Mouse (Mus musculus) heart, embryonic 16.5 days (tissue): Measurements from ENCODE around the gene Tab3. TPM values are rescaled to one million over a fixed set of nuclear protein-coding genes. Genes with fewer than 3 reads are reported as not detected.

Source experiments
- ATAC-seq: fragments of 200-750 bp; cut with Nextera tagmentation; replicated peaks from 2 replicates; pipeline ENCODE4 v1.8.0; 2017; ENCODE audit warnings: moderate number of reproducible peaks; ENCODE audit not compliant: insufficient read depth, low FRiP score; ENCODE audit errors: extremely low read depth
- H3K27ac ChIP-seq: fragments of 300-500 bp; sonication (generic); 2 replicates; pipeline ENCODE4 v1.5.1; 2014; ENCODE audit warnings: mild to moderate bottlenecking, low read length, control low read depth, moderate library complexity
- H3K27me3 ChIP-seq: fragments of 300-500 bp; sonication (generic); 2 replicates; pipeline ENCODE4 v1.6.1; 2014; ENCODE audit warnings: low read length, mixed read lengths; ENCODE audit not compliant: control insufficient read depth, insufficient read depth
- H3K36me3 ChIP-seq: fragments of 300-500 bp; sonication (generic); 2 replicates; pipeline ENCODE4 v1.6.1; 2014; ENCODE audit not compliant: control insufficient read depth, insufficient read depth
- H3K4me1 ChIP-seq: fragments of 300-500 bp; sonication (generic); 2 replicates; pipeline ENCODE4 v1.6.1; 2014; ENCODE audit warnings: low read length, mixed read lengths; ENCODE audit not compliant: control insufficient read depth, insufficient read depth
- H3K4me2 ChIP-seq: fragments of 300-500 bp; sonication (generic); 2 replicates; pipeline ENCODE4 v1.6.1; 2014; ENCODE audit warnings: low read depth, mild to moderate bottlenecking, control low read depth, low read length
- H3K4me3 ChIP-seq: fragments of 300-500 bp; sonication (generic); 2 replicates; pipeline ENCODE4 v1.5.1; 2014; ENCODE audit warnings: mild to moderate bottlenecking, control low read depth, low read length
- H3K9ac ChIP-seq: fragments of 300-500 bp; sonication (generic); 2 replicates; pipeline ENCODE4 v1.6.1; 2014; ENCODE audit warnings: low read length, control low read depth
- H3K9me3 ChIP-seq: fragments of 300-500 bp; sonication (generic); replicated peaks from 2 replicates; pipeline ENCODE4 v1.6.1; 2016; ENCODE audit warnings: low read length; ENCODE audit not compliant: control insufficient read depth
- WGBS: fragments of 180-500 bp; shearing (Covaris S2); extraction: QIAGEN DNeasy Blood & Tissue Kit; methylation state at CpG from one replicate; pipeline ENCODE4 v1.1.7; 2014; 5-methylcytosine and 5-hydroxymethylcytosine counted together
- microRNA-seq: library from miRNA; unstranded; fragments of <30 nt; microRNA quantifications from one replicate; pipeline ENCODE4, GENCODE M21; 2017
- polyA plus RNA-seq: library from polyadenylated mRNA; unstranded; fragments of >200 nt; fragmentation: Nextera tagmentation; extraction: Ambion mirVana; gene quantifications from 2 replicates; pipeline ENCODE4 v1.2.1, GENCODE M21; 2015

Tab3 gene
- polyA plus RNA-seq, 1 experiment from 2014 or later, result 3.2 TPM

- ATAC-seq, result no peak
- Histone ChIP-seq H3K4me2 (no peak overlapping the region), H3K9ac (no peak overlapping the region), H3K9me3 (no peaks in the 10 kb centered on the region), H3K4me3 (no peak overlapping the region), H3K4me1 (no peaks in the 10 kb centered on the region), H3K27me3 (no peaks in the 10 kb centered on the region), H3K36me3 (no peaks in the 10 kb centered on the region), H3K27ac (no peak overlapping the region)
Observed at GRCm38 (mm10) chrX:85585575-85585974, 11.8 kb downstream of the Tab3 start.

DNA sequence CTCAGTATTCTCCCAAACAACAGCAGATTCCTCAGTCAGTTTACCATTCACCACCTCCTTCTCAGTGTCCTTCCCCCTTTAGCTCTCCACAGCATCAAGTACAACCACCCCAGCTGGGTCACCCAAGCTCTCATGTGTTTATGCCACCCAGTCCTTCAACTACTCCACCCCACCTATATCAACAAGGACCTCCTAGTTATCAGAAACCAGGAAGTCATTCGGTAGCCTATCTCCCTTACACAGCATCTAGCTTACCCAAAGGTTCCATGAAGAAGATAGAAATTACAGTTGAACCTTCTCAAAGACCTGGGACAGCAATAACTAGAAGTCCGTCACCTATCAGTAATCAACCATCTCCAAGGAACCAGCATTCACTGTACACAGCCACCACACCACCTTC lies 40.9 kb downstream of the Tab3 start:
- H3K9me3 ChIP-seq, result no peaks in the 10 kb centered on the region
- 78% methylated on average over 2 of the region's 2 CpGs for WGBS
- H3K4me3 ChIP-seq, result no peak overlapping the region
- H3K9ac ChIP-seq, result no peak overlapping the region
- no peak overlapping the region for H3K4me2 ChIP-seq
- no peaks in the 10 kb centered on the region for H3K4me1 ChIP-seq
- H3K27me3 ChIP-seq, result no peaks in the 10 kb centered on the region
- ATAC-seq, result no peak
- H3K36me3 ChIP-seq, result no peaks in the 10 kb centered on the region; the same call in 1 of the 2 replicates
- no peak overlapping the region for H3K27ac ChIP-seq

GRCm38 (mm10) chrX:85646204-85646777 lies 72.5 kb downstream of the Tab3 start:
- H3K4me2 ChIP-seq, result no peak overlapping the region
- no peak overlapping the region for H3K4me3 ChIP-seq
- WGBS, result 29% methylated on average over 8 of the region's 8 CpGs
- H3K9ac ChIP-seq, result no peak overlapping the region
- H3K36me3 ChIP-seq, result no peaks in the 10 kb centered on the region
- no peak overlapping the region for H3K27ac ChIP-seq
- ATAC-seq, result no peak
- H3K9me3 ChIP-seq, result no peaks in the 10 kb centered on the region
- H3K4me1 ChIP-seq, result no peaks in the 10 kb centered on the region
- H3K27me3 ChIP-seq, result no peaks in the 10 kb centered on the region

DNA sequence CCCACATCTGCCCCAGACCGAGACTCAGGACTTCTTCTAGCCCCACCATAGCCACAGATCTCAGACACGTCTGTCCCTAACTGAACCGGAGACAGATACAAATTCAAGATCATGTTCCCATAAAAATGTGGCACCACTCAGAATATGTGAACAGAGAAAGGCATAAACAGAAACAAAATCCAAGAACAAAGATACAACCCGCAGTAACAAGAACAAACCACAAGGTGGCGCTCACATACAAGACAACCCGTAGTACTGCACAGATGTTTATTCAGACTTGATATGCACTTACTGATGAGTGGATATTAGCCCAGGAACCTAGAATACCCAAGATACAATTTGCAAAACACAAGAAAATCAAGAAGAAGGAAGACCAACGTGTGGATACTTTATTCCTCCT lies 103.0 kb downstream of the Tab3 start:
- H3K4me2 ChIP-seq, result no peak overlapping the region
- H3K27me3 ChIP-seq, result no peaks in the 10 kb centered on the region
- no peak overlapping the region for H3K9ac ChIP-seq
- no peak for ATAC-seq
- no peaks in the 10 kb centered on the region for H3K36me3 ChIP-seq
- H3K27ac ChIP-seq, result no peak overlapping the region
- WGBS, result 16% methylated on average over 7 of the region's 7 CpGs
- H3K9me3 ChIP-seq, result no peaks in the 10 kb centered on the region
- H3K4me3 ChIP-seq, result no peak overlapping the region
- no peaks in the 10 kb centered on the region for H3K4me1 ChIP-seq

GRCm38 (mm10) chrX:85682125-85682524 lies 108.3 kb downstream of the Tab3 start:
- WGBS, result 26% methylated on average over 1 of the region's 1 CpGs
- ATAC-seq, result no peak
- Histone ChIP-seq H3K4me3 (no peak overlapping the region), H3K9me3 (no peaks in the 10 kb centered on the region), H3K9ac (no peak overlapping the region), H3K4me1 (no peaks in the 10 kb centered on the region), H3K4me2 (no peak overlapping the region), H3K27ac (no peak overlapping the region), H3K27me3 (no peaks in the 10 kb centered on the region), H3K36me3 (no peaks in the 10 kb centered on the region)

GRCm38 (mm10) chrX:85683723-85684122 lies 109.9 kb downstream of the Tab3 start:
- H3K4me2 ChIP-seq, result no peak overlapping the region
- no peaks in the 10 kb centered on the region for H3K4me1 ChIP-seq
- H3K4me3 ChIP-seq, result no peak overlapping the region
- no peaks in the 10 kb centered on the region for H3K27me3 ChIP-seq
- no peaks in the 10 kb centered on the region for H3K9me3 ChIP-seq
- no peak for ATAC-seq
- 61% methylated on average over 2 of the region's 2 CpGs for WGBS
- H3K9ac ChIP-seq, result no peak overlapping the region
- no peaks in the 10 kb centered on the region for H3K36me3 ChIP-seq
- H3K27ac ChIP-seq, result no peak overlapping the region

Small RNA genes lying within 50 kb of the gene (microRNA-seq; reads per million reads assigned to microRNA genes)
- gene Gm44378, result not detected

Other genes starting within 250 kb of the Tab3 start
- 23.2 and 25.9 TPM in 2 replicates for gene Gk, start 202.8 kb downstream of the Tab3 start, polyA plus RNA-seq